Mouse (Mus musculus) small intestine, adult 2 months (tissue): ENCODE results near the gene Pla2g2e. TPM values are rescaled to one million over a fixed set of nuclear protein-coding genes. Genes with fewer than 3 reads are reported as not detected.

Experiments used
- H3K27ac ChIP-seq: fragments of 200-500 bp; 2 replicates; pipeline ENCODE4 v1.5.1; 2012; ENCODE audit warnings: low read depth, low read length, control low read depth, inconsistent platforms; ENCODE audit not compliant: insufficient read depth
- H3K27me3 ChIP-seq: fragments of 200-500 bp; 2 replicates; pipeline ENCODE4 v1.6.1; 2012; ENCODE audit warnings: mild to moderate bottlenecking, moderate library complexity, low read length, inconsistent platforms; ENCODE audit not compliant: control insufficient read depth, insufficient read depth
- H3K36me3 ChIP-seq: fragments of 200-500 bp; 2 replicates; pipeline ENCODE4 v1.6.1; 2012; ENCODE audit warnings: mild to moderate bottlenecking, low read length, control low read depth, inconsistent platforms; ENCODE audit not compliant: control insufficient read depth, insufficient read depth
- H3K4me1 ChIP-seq: fragments of 200-500 bp; 2 replicates; pipeline ENCODE4 v1.6.1; 2012; ENCODE audit warnings: low read length, inconsistent platforms, mixed read lengths; ENCODE audit not compliant: control insufficient read depth, insufficient read depth, insufficient read length
- H3K4me3 ChIP-seq: fragments of 200-500 bp; 2 replicates; pipeline ENCODE4 v1.5.1; 2012; ENCODE audit warnings: low read depth, mild to moderate bottlenecking, control low read depth, inconsistent platforms, low read length, moderate library complexity
- CTCF ChIP-seq: fragments of 200-500 bp; IDR thresholded peaks from 2 replicates; pipeline ENCODE4 v1.5.1; 2012; ENCODE audit warnings: low read depth, mild to moderate bottlenecking, control low read depth, inconsistent platforms, low read length, moderate library complexity, mixed read lengths; ENCODE audit not compliant: insufficient replicate concordance, insufficient read length; ENCODE audit errors: extremely low read depth
- POLR2A ChIP-seq: fragments of 200-500 bp; IDR thresholded peaks from 2 replicates; pipeline ENCODE4 v1.6.1; 2012; ENCODE audit warnings: low read depth, mild to moderate bottlenecking, control low read depth, inconsistent platforms, low read length, moderate library complexity
- WGBS: fragments of 180-500 bp; shearing (Covaris S2); methylation state at CpG from one replicate; pipeline ENCODE4 v1.1.7; 2018; 5-methylcytosine and 5-hydroxymethylcytosine counted together
- polyA plus RNA-seq: library from polyadenylated mRNA; depleted of rRNA; stranded (reverse); fragments of >200 nt; gene quantifications from 2 replicates; pipeline ENCODE4 v1.2.3, GENCODE M21; 2012

Pla2g2e gene
- polyA plus RNA-seq, 1 experiment, result 0.16 TPM

- TF ChIP-seq POLR2A (no peak), CTCF (peak; percentile 91; the same call in 1 of the 2 replicates)
- Histone ChIP-seq H3K27ac (no peak overlapping the region), H3K27me3 (0 out of 2 replicates have a peak, but pooled peaks cover 2% of the 10 kb centered on the region), H3K4me1 (no peaks in the 10 kb centered on the region), H3K4me3 (no peak overlapping the region), H3K36me3 (no peaks in the 10 kb centered on the region)
- 15% methylated on average over 7 of the region's 7 CpGs for WGBS
Measured at GRCm38 (mm10) chr4:138856491-138856890, 21.3 kb upstream of the Pla2g2e start.

GRCm38 (mm10) chr4:138857576-138857975, 20.2 kb upstream of the Pla2g2e start:
- no peaks in the 10 kb centered on the region for H3K4me1 ChIP-seq
- H3K4me3 ChIP-seq, result no peak overlapping the region
- no peak overlapping the region for H3K27ac ChIP-seq
- WGBS, result 75% methylated on average over 10 of the region's 10 CpGs
- TF ChIP-seq CTCF (no peak), POLR2A (no peak)
- H3K36me3 ChIP-seq, result no peaks in the 10 kb centered on the region
- H3K27me3 ChIP-seq, result 0 out of 2 replicates have a peak, but pooled peaks cover 2% of the 10 kb centered on the region

- no peak overlapping the region for H3K4me3 ChIP-seq
- H3K27me3 ChIP-seq, result 0 out of 2 replicates have a peak, but pooled peaks cover 2% of the 10 kb centered on the region
- no peaks in the 10 kb centered on the region for H3K36me3 ChIP-seq
- H3K27ac ChIP-seq, result no peak overlapping the region
- WGBS, result 74% methylated on average over 15 of the region's 15 CpGs
- no peak for TF ChIP-seq CTCF
- no peak for TF ChIP-seq POLR2A
- no peaks in the 10 kb centered on the region for H3K4me1 ChIP-seq
Measured at GRCm38 (mm10) chr4:138858446-138858845, 19.3 kb upstream of the Pla2g2e start.

GRCm38 (mm10) chr4:138859245-138859644, 18.5 kb upstream of the Pla2g2e start:
- Histone ChIP-seq H3K4me1 (no peaks in the 10 kb centered on the region), H3K27me3 (0 out of 2 replicates have a peak, but pooled peaks cover 2% of the 10 kb centered on the region), H3K4me3 (no peak overlapping the region), H3K27ac (no peak overlapping the region), H3K36me3 (no peaks in the 10 kb centered on the region)
- WGBS, result 34% methylated on average over 9 of the region's 9 CpGs
- 0 out of 2 replicates have a peak, but pooled peaks have one; percentile 17 for TF ChIP-seq CTCF
- TF ChIP-seq POLR2A, result no peak

DNA sequence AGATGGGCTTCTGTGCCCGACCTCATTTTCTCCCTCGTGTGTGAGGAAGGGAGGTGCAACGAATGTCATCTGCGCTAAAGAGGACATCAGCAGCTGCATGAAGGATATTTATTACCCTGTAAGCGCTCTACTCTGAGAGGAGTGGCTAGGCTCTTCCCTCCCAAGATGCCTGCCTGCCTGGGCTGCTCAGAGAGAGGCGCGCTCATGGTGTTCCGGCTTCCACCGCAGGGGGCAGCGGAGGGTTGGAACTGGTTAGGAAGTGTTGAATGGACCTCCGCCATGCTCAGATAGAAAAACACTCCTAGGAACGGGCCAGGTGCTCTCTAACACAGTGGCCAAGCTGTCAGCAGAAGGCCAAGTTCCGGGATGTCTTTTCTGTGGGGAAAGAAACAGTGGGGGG, 18.0 kb upstream of the Pla2g2e start:
- H3K27me3 ChIP-seq, result peaks cover 2% of the 10 kb centered on the region; the same call in 1 of the 2 replicates
- WGBS, result 4% methylated on average over 13 of the region's 13 CpGs
- TF ChIP-seq CTCF, result peak; percentile 51; the same call in 1 of the 2 replicates
- TF ChIP-seq POLR2A, result no peak
- H3K27ac ChIP-seq, result no peak overlapping the region
- H3K4me1 ChIP-seq, result no peaks in the 10 kb centered on the region
- H3K4me3 ChIP-seq, result 0 out of 2 replicates have a peak overlapping the region, but pooled peaks have one; percentile 4
- H3K36me3 ChIP-seq, result no peaks in the 10 kb centered on the region

GRCm38 (mm10) chr4:138863344-138863998, 14.3 kb upstream of the Pla2g2e start, which contains the start of gene Pla2g5:
Gene Pla2g5 (minus strand): TSS chr4:138863482.
- TF ChIP-seq POLR2A, result no peak
- TF ChIP-seq CTCF, result no peak
- H3K4me1 ChIP-seq, result no peaks in the 10 kb centered on the region
- H3K4me3 ChIP-seq, result no peak within 1 kb of the TSS
- WGBS, result 69% methylated on average over 10 of the region's 10 CpGs
- no peak within 1 kb of the TSS for H3K27ac ChIP-seq
- H3K27me3 ChIP-seq, result no peaks in the 10 kb centered on the region; the same call in 1 of the 2 replicates
- no peaks in the 10 kb centered on the region for H3K36me3 ChIP-seq

DNA sequence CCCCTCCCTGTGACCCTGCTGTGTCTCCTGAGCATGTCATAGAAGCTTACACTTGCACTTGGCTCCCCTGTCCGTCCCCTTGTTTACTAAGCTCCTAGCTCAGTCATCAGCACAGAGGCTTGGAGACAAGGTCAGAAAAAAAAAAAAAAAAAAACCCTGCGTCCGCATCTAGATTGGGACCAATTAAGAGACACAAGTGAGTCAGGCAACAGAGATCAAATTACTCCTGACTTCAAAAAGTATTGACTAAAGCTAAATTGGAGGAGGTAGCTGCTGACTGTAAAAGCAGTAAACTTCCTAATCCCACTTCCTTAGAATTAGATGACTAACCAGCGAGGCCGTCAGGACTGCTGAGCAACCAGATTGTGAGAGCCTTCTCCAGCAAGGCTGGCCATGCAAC, 12.7 kb upstream of the Pla2g2e start:
- Histone ChIP-seq H3K36me3 (no peaks in the 10 kb centered on the region), H3K4me1 (no peaks in the 10 kb centered on the region), H3K4me3 (no peak overlapping the region), H3K27ac (no peak overlapping the region), H3K27me3 (no peaks in the 10 kb centered on the region; the same call in 1 of the 2 replicates)
- WGBS, result 28% methylated on average over 5 of the region's 5 CpGs
- no peak for TF ChIP-seq POLR2A
- TF ChIP-seq CTCF, result no peak
